Mouse (Mus musculus) thymus, adult 18-20 months (tissue): ENCODE results near the gene Dio2.

Experiments
- DNase-seq, 2 experiments: peaks; one replicate each; pipeline ENCODE4 v3.0.0; 2022; ENCODE audit warnings: mixed read lengths in 2 of 2

Dio2 gene

GRCm38 (mm10) chr12:90738388-90739223 is at the start of gene Dio2:
TSS of gene Dio2 (minus strand) at chr12:90738438.
- DNase-seq: peak; percentile 3 to 11

- DNase-seq: no peak
Measured at GRCm38 (mm10) chr12:90781438-90781837, 43.2 kb upstream of the Dio2 start.

DNA sequence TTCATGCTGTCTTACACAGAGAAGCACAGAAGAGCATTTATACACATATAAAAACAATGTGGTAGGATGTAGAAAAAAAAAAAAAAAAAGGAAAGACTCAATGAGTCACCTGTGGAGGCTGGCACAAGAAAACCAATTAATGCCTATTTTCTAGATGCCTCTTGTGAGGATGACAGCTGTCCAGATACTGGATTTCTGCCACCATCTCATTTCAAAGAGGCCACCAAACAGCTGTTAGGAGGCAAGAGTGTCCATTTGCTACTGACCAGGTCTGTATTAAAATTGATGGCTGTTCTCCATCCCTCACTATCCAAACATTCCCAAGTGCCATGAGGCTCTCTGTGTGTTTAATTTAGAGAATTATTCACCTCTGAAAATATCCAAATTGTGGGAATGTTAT is 6.5 kb upstream of the Dio2 start:
- DNase-seq: no peak

GRCm38 (mm10) chr12:90743633-90744032 is 5.4 kb upstream of the Dio2 start:
- no peak for DNase-seq

GRCm38 (mm10) chr12:90740468-90740867 is 2.2 kb upstream of the Dio2 start:
- DNase-seq: peak; percentile 6 to 21

- DNase-seq: peak; percentile 5 to 6
Measured at GRCm38 (mm10) chr12:90737932-90738331, 306 bp downstream of the Dio2 start.

GRCm38 (mm10) chr12:90735447-90735846 is 2.8 kb downstream of the Dio2 start:
- DNase-seq: no peak

- no peak for DNase-seq
Measured at GRCm38 (mm10) chr12:90734503-90734902, 3.7 kb downstream of the Dio2 start.

- no peak for DNase-seq
Measured at GRCm38 (mm10) chr12:90733721-90734120, 4.5 kb downstream of the Dio2 start.

- DNase-seq: peak; percentile 30 to 41
Measured at GRCm38 (mm10) chr12:90729648-90730047, 8.6 kb downstream of the Dio2 start.

DNA sequence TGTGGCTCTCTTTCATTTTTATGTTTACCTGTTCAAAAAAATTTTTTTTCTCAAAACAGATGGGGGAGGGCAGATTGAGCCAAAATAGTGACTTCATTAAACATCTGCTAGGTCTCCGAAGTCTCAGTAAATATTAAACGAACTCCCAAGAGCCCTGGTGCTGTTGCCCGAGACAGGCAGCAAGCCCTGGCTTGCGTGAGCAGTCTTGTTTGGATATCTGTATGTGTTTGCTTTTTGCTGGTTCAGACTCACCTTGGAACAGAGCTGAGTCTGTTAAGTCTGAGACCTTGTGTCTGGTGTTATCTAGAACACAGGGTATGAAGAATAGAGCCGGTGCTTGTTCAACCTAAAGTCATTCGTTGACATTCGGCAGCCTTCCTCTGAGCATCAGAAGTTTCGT is 13.1 kb downstream of the Dio2 start:
- no peak for DNase-seq

DNA sequence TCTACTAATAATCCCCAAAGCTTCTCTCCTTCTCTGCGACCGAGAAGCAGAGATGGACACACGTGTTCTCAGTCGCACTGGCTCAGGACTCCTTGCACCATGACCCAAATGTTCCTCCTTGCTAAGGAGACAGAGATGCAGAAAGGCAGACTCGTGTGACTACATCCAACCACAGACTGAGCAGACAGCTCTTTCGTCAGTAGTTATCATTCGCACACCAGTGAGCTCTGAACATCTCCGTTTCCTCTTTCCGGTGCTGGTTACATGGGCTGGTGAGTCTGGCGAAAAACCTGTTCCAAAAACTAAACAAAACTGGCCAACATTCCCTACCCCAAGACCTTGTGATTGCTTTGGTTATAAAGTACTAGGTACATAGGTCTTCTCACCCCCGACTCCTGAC is 13.6 kb downstream of the Dio2 start:
- no peak for DNase-seq

DNA sequence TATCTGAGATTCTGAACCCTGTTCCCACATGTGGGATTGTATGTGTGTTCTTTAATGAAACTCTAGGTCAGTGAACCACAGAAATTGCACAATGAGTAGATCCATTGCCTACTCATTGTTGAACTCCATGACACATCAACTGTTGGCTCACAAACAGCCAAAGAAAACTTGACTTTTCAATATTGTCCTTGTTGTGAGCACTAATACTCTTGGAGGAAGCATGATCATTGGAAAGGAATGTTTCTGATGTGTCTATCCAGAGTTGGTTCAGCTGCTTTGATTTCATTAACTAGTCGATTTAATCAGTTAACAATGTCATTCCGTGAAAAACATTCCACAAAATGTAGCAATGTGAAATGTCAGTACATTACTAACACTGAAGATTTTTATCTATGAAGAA is 44.1 kb downstream of the Dio2 start:
- no peak for DNase-seq
